Mouse (Mus musculus): ENCODE measurements around the gene Pacsin2.
"Not testable (repeated sequence)": the region's sequence is repeated elsewhere in the genome, so short reads cannot be mapped to it uniquely, and the experiment has no call there.

Pacsin2 gene

DNA sequence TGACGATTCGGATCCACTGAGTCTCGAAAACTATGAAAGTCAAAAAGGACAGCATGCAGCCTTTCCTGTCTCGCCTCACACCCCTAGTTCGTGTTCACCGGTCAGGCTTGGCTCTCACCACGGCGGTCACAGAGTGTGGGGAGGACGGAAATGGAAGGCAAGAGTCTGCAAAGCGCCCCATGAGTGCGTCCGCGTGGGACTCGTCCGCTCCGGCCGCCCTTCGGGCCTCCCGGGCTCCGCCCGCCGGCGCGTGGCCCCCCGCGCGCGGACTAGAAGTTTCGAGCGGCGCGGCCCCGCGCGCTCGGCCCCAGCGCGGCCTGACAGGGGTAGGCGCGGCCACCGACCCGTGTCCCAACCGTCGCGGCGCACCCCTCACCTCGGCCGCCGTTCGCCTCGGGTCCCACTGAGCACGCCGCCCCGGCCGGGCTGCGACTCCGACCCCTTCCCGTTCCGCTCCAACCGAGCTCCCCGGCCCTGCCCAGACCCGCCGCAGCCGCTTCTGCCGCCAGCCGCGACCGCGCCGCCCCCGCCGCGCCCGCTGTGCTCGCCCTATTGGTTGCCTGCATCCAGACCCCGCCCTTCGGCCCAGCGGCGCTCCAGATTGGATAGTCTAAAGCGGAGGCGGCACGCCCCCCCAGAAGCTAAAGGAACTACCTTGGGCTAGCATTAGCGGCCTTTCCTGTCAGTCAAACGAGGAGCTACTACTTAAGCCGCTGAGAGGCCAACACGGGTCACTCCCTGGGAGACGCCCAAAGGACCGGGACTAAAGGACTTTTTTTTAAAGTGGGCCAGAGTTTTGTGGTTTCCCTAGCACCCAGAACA, at the start of gene Pacsin2:
Pacsin2 (minus strand) TSS at position 524 of the 822 bp plus-strand sequence.
- DNase-seq (ENCODE audit: low read depth, low spot score), result peak; percentile 98

DNA sequence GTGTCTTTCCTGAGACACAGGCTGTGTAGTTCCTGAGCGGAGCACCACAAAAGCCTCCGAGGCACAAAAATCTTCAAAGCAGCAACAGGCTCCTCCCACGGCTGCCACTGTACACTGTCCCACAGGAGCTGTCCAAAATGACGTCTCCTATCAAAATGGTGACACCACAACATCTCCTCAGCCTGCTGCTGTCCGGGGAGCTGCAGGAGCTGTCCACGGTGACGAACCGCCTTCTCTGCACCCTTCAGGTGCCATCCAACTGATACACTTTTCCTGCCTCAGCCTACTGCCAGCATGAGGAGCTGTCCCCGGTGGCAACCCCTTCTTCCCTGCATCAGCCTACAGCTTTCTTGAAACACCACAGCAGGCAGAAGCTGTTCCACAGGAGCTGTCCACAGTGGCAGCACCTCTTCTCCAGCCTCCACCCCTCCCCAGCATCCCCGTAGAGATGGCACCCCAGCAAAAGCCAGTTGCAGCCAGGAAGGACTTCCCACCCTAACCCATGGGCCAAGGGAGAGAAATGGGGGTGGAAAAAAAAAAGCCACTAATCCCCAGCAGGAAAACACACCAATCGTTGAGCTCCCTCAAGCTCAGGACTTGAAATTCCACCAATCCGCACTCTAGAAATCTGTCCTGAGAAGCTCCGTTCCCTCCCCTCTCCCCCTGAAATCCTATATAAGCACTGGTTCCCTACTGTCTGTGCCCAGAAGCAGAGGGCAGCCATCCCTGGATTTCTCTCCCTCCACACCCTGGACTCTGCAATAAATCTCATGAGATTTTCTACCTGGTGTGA, 48.3 kb upstream of the Pacsin2 start:
- DNase-seq (ENCODE audit: low read depth, low spot score), result no peak

DNA sequence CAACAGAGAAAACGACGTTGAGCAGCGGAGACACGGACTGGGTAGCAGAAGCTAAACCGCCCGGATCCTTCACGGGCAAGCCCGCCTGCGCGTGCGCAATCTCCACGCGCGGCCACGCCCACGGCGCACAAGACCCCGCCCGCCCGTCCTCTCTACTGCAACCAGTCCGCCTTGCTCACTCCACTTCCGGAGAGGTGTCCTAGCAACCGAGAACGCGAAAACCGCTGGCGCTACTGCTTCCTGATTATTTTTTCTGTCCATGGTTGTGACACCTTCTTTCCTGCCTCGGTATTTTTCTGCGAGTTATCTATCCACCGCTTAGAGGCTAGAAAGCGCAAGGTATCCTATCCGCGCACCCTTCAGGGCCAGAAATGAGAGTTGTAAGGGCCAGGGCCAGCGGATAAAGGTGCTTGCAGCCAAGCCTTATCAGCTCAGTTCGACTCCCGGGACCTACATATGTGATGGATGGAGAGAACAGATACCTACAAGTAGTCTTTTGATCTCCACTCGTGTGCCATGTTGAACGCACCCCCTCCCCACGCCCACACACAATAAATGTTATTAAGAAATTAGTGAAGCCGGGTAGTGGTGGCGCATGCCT, 46.5 kb upstream of the Pacsin2 start, which contains the start of gene Ttll1:
Ttll1 (minus strand) TSS at position 89 of the 601 bp plus-strand sequence.
- peak; percentile 93 for DNase-seq (ENCODE audit: low read depth, low spot score)

DNA sequence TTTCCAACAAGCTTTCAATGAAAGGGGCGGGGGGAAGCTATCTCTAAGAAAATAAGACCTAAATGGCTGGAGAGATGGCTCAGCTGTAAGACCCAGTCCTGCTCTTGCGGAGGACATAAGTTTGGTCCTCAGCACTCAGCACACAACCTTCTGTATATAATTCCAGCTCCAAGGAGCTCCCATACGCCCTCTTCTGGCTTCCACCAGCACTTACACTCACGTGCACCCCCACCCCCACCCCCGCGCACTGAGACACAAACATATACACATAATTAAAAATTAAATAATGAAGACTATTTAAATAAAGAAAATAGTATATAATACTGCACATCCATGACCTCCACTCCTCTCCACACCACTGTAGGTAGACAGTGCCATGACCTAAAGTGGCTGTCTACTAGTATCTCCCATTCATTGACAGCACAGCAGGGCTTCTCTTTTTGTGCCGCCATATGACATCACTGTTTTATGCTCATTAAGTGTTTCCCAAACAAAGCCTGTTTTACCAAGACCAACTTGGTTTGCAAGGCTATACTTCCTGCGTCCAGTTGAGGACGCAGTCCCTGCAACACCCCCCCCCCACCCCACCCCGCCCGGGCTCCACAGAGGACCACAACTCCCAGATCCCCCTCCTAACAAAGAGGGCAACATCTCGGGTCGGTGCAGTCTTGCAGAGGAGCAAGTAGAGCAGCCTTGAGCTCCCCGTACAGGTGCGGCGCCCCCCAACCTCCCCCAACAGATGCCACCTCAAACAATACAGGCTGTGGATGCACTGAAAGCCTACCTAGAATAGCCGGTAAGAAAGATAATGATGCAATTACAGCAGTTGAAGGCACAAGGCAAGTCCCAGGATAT, 45.8 kb upstream of the Pacsin2 start:
- DNase-seq (ENCODE audit: low read depth, low spot score), result no peak

DNA sequence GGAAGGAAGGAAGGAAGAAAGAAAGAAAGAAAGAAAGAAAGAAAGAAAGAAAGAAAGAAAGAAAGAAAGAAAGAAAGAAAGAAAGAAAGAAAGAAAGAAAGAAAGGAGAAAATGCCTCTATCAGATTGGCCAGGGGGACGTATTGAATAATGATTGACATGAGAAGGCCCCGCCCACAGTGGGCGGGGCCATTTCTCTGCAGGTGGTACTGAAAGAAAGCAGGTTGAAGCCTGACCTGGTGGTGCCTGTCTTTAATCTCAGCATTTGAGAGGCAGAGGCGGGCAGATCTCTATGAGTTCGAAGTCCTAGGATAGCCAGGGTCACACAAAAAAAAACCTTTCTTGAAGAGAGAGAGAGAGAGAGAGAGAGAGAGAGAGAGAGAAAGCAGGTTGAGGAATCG, 37.1 kb upstream of the Pacsin2 start:
- not testable (repeated sequence) for DNase-seq (ENCODE audit: low read depth, low spot score)

DNA sequence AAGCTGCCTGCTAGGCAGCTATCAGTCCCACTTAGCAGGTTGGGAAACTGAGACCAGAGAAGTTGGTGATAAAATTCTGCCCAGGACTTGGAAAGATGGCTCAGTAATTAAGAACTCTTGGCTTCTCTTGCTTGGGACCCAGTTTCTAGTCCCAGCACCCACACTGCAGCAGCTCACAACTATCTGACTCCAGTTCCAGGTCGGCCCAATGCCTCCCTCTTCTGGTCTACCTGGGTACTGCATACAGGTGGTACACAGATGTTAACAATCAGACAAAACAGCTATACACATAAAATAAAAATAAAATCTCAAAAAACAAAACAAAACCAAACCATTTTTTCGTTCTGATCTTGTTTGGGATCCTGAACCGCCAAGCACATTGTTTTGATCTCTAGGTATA, 35.9 kb upstream of the Pacsin2 start:
- peak; percentile 50 for DNase-seq (ENCODE audit: low read depth, low spot score)

DNA sequence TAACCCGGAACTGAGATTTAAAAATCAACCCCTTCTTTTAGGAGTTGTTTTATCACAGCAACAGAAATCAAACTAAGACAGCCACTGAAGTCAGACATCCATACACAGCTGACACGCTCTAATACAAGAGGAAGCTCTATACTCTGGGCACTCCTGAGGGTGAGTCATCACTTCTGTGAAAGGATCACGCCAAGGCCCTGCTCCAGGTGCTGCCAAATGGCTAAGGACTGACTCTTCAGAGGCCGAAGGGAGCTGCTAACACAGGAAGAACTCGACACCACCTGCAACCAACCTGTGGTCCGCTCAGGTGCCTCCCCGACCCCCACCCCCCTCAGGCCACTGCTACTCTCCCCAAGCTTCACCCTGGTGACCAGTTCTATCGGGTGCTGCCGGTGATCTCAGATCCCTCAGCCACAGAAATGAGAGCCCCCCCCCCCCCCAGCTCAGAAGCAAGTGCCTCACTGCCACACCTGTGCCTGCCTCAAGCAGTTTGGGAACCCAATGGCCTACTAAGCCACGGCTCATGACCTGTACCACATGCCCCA, 34.9 kb upstream of the Pacsin2 start:
- peak; percentile 52 for DNase-seq (ENCODE audit: low read depth, low spot score)

DNA sequence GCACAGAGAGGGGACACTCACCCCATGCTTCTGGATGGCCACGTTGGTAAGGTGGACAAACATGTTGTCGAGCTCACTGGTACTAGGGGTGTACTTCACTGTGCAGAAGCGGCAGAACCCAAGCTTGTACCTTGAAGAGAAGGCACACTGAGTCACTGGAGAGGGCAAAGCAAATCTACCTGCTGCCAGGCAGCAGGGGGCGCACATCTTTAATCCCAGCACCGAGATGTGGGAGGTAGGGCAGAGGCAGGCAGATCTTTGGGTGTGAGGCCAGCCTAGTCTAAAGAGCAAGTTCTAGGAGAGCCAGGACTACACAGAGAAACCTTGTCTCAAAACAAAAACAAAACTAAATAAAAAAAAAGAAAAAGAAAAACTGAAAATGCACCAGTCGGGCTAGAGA, 32.9 kb upstream of the Pacsin2 start:
- DNase-seq (ENCODE audit: low read depth, low spot score), result no peak

DNA sequence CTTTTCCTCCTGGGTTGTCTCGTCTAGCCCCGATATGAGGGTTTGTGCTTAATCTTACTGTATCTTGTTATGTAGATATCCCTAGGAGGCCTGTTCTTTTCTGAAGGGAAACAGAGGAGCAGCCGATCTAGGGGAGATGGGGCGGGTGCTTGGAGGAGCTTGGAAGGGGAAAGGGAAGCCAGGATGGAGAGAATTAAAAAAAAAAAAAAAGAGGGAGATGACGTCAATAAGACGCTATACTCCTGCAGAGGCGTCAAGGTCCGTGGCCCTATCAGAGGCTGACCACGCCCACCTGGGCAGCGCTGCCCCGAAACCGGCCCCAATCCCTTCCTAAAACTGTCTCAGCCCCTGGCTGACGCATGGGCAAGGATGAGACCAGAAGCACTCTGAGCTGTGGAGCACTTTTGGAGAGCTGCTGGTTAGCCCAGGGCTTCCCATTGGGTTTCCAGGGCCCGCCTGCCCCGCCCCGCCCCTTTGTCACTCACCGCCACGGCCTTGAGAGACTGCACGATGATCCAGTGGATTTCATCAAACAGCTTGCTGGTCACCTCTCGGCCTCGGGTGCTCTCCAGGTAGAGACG, 31.5 kb upstream of the Pacsin2 start:
- DNase-seq (ENCODE audit: low read depth, low spot score), result no peak

DNA sequence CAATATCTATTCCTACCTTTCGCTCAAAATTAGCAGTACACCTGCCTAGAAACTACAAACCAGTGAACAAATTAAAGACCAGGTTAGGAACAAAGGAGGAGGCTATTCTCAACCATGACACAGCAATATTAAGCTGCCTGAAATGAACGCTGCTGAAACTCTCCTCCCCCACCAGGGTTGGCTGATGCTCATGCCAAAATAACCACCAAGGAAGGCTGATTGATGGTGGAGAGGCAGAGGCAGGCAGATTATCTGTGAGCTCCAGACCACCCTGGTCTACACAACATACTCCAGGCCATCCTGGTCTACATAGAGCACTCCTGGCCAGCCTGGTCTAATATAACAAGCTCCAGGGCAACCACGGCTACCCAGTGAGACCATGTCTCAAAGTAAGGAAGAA, 30.8 kb upstream of the Pacsin2 start:
- no peak for DNase-seq (ENCODE audit: low read depth, low spot score)

DNA sequence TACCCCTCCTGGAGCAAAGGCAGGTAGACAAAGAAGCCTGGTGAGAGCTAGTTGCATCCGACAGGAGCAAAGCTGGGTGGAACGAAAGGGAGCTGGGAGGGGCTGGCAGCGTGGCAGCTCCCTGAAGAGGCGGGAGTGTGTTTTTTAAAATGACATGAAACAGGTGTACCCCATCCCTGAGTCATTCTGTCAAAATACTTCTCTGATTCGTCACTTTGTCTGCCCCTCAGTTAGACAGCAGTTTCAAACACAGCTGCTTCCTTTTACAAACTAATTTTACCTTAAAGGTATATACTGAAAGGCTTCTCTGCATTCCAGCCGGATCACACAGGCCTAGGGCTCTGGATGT, 30.1 kb upstream of the Pacsin2 start:
- DNase-seq (ENCODE audit: low read depth, low spot score), result no peak

DNA sequence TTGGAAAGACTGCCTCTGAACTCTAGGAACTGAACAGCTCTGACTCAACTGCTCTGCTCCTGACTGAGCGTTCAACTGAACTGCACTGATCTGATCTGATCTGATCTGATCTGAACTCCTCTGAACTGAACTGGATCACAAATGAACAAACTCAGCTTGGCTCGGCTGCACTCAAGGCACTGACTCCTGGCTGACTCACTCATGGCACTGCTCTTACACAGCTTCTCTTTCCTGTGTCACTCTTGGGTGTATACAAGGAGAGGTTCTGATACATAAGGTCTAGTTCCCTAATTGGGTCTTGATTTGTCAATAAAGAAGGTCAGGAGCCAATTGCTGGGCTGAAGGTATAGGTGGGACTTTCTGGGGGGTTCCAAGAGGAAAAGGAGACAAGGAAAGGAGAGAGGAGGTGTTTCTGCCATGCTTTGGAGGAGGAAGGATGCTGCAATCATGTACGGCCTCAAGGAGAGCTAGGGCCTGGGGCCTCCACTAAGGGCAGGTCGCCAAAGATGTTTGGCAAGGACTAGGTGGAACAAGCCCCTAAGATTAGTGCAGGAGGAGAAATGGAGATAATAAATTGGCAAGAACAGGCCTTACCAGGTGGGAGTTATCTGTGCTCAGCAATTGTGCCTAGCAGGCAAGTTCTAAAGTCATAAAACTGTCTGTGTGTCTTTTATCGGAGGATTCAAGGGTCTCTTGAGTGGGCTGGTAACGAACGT, 29.6 kb upstream of the Pacsin2 start:
- no peak for DNase-seq (ENCODE audit: low read depth, low spot score)

DNA sequence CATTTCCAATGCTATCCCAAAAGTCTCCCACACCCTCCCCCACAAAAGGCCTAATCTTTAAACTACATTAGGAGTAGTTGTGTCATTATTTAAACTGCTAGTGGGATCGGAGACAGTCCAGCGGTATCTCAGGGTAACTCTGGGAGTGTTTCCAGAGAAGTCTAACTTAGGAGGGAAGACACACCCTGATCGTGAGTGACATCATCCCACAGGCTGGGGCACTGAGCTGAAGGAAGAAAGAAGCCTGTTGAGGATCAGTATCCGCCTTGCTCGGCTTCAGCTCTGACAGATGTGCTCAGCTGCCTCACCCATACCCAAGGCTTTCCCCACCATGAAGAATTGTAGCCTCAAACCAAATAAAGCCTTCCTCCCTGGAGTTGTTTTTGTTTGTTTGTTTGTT, 27.5 kb upstream of the Pacsin2 start:
- peak; percentile 36 for DNase-seq (ENCODE audit: low read depth, low spot score)

DNA sequence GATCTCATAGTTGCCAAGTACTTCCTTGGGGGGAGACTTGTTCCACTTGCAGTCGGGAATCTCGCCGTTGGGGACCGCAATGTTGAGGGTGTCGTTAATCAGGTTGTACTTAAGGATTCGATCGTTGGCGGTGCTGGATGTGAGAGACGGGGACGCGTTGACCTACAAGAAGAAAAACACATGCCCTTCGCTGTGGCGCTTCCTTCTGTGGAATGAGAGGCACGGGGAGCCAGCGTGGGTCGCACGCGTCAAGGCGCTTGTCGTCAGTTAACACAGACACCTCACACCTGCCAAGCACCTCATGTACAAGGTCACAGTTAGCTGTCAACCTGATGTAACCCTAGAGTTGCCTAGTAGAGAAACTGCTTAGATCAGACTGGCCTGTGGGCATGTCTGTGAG, 25.1 kb upstream of the Pacsin2 start:
- no peak for DNase-seq (ENCODE audit: low read depth, low spot score)

DNA sequence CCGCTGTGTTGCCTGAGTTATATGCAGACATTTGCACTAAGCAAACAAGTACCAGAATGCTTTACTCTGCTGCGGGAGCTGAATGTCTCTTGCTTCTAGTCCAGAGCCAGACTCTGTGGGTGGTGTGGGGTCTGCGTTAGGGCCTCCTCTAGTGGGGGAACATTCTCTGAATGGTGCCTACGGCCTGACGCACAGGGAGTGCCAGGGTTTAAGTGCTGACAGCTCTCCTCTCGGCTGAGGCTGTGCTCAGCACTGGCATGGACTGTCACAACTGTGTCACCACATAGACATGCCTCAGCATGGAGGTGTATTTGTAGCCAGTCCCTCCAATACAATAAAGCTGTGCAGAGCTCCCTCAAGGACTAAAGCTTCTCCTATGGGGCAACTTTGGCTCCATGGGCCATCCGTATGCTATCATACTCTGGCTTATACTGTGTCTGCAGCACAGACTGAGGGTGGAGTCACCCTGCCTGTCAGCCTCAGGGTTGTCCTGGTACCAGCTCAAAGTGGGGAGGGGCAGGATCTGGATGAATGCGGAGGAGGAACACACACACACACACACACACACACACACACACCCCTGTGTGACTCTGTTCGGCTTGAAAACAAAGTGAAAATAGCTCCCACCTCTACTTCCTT, 23.2 kb upstream of the Pacsin2 start:
- no peak for DNase-seq (ENCODE audit: low read depth, low spot score)

DNA sequence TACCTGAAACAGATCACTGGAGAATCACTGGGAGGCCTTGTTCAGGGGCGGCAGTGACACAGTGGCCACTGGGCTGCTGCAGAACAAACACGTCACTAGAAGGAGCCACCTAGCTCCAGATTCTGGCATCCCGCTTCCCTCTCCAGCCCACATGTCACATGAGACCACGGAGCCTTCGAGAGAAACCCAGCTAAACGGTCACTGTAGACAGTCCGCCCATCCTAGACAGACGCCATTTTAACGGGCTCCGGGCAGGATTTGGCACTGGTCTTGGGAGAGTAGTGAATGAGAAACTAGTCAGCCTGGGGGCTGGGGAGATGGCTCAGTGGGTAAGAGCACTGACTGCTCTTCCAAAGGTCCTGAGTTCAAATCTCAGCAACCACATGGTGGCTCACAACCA, 19.9 kb upstream of the Pacsin2 start:
- DNase-seq (ENCODE audit: low read depth, low spot score), result no peak

DNA sequence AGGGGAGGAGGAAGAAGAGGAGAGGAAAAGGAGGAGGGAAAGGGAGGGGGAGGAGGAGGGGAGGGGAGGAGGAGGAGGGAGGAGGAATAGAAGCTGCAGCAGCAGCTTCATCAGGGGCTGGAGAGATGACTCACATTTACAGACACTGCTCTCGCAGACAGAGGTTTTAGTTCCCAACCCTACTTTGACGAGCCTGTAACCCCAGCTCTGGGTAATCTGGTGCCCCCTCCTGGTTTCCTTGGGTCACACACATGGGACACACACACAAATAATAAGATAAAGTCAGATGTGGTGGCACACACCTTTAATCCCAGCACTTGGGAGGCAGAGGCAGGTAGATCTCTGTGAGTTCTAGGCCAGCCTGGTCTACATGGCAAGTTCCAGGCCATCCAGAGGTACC, 19.1 kb upstream of the Pacsin2 start:
- peak; percentile 89 for DNase-seq (ENCODE audit: low read depth, low spot score)

DNA sequence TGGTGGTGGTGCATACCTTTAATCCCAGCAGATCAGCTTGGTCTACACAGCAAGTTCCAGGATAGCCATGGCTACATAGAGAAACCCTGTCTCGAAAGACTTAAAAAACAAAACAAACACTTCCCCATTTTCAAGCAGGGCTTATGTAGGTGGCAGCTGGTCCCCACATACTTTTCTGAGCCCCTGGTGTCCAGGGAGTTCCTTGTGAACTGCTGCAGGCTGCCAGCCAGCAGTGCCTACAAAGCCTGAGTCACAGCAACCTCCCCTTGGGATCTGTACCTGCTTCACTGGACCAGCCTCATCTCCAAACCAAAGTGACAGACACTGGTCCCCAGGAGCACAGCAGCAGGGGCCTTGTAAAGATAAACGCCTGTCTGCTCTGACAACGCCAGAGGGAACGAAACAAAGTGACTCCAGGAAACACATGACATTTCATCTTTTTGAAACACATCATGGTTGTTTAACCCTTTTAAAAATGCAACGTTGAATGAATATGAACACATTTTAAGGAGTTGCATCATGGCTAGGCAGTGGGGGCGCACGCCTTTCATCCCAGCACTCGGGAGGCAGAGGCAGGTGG, 18.3 kb upstream of the Pacsin2 start:
- DNase-seq (ENCODE audit: low read depth, low spot score), result peak; percentile 44

DNA sequence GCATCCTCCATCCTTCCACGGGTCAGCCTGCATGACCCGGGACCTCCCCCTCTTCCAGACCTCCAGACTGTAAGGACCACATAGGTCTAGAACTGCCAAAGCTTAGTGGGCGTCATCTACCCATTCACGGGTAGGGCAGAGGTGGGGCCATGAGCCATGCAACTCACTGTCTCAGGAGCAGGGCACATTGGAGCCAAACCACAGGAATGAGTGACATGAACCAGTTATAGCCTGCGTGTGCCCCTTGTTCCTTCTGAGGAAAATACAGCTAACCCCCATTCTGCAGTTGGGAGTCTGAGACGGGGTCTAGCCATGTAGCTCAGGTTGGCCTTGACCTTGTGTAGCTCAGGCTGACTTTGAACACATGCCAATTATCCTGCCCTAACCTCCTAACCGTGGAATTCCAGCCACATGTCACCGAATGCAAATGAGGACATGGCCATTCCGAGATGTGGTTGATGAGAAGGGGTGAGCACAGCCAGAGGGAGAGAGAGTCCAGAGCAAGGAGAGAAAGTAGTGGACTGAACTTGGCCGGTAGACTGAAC, 16.9 kb upstream of the Pacsin2 start:
- peak; percentile 77 for DNase-seq (ENCODE audit: low read depth, low spot score)

Data from 3T3-L1 (cell line).